Mouse (Mus musculus): ENCODE results near the gene Dnajc30. TPM values are rescaled to one million over a fixed set of nuclear protein-coding genes. Genes with fewer than 3 reads are reported as not detected.
"Not testable (repeated sequence)": the region's sequence is repeated elsewhere in the genome, so short reads cannot be mapped to it uniquely, and the experiment has no call there.

Dnajc30 gene
- total RNA-seq, 2 experiments from 2014 or later, result 39.1 to 43.1 TPM

DNA sequence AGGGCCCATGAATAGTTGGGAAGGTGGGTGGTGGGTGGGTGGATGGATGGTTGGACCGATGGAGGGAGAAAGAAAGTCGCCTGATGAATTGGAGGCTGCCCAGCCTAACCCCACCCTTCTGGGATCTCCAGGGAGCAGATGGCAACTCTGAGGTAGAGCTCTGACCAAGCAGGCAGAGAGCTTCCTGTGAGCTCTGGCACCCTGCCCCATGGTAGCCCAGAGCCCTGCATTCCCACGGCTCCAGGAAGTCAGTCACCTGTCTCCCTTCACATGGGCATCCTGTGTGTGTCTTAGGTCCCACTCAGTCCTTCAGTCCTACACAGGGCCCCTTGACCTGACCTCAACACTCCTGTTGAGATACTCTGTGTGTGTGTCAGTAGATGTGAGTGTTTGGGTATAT is 26.1 kb upstream of the Dnajc30 start:
- no peak overlapping the region for H3K27ac ChIP-seq
- TF ChIP-seq CTCF (conservative IDR thresholded peaks at IDR 0.05), result no peak
- no peak overlapping the region for H3K4me3 ChIP-seq
- DNase-seq (ENCODE audit: low spot score in 2 of 2), result no peak

- peak overlapping the region; percentile 67 for H3K27ac ChIP-seq
- DNase-seq (ENCODE audit: low spot score in 2 of 2), result no peak
- TF ChIP-seq CTCF (conservative IDR thresholded peaks at IDR 0.05), result no peak
- no peak overlapping the region for H3K4me3 ChIP-seq
Observed at GRCm38 (mm10) chr5:135039541-135039940, 24.5 kb upstream of the Dnajc30 start.

DNA sequence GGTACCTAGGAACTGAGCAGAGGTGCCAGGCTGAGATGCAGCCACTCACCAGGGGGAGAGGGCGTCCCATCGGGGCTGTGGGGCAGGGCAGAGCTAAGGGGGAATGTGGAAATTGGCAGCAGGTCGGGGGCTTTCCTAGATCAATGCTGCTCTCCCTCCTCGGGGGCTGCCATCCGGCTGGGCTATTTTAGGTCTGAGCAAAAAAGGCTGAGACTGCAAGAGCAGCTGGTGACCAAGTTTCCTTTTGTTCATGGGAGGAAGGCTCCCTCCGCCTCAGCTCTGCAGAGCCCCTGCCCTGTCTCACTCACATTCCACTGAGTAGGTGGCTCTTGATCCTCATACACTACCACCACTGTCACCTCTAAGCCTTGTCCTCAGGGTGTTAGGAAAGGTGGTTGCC is 23.9 kb upstream of the Dnajc30 start:
- Histone ChIP-seq H3K4me3 (no peak overlapping the region), H3K27ac (peak overlapping the region; percentile 67)
- TF ChIP-seq CTCF (conservative IDR thresholded peaks at IDR 0.05), result no peak
- no peak for DNase-seq (ENCODE audit: low spot score in 2 of 2)

- H3K27ac ChIP-seq, result peak overlapping the region; percentile 67; the same call in 1 of the 2 replicates
- no peak for TF ChIP-seq CTCF (conservative IDR thresholded peaks at IDR 0.05)
- no peak overlapping the region for H3K4me3 ChIP-seq
- no peak for DNase-seq (ENCODE audit: low spot score in 2 of 2)
Observed at GRCm38 (mm10) chr5:135040777-135041176, 23.2 kb upstream of the Dnajc30 start.

DNA sequence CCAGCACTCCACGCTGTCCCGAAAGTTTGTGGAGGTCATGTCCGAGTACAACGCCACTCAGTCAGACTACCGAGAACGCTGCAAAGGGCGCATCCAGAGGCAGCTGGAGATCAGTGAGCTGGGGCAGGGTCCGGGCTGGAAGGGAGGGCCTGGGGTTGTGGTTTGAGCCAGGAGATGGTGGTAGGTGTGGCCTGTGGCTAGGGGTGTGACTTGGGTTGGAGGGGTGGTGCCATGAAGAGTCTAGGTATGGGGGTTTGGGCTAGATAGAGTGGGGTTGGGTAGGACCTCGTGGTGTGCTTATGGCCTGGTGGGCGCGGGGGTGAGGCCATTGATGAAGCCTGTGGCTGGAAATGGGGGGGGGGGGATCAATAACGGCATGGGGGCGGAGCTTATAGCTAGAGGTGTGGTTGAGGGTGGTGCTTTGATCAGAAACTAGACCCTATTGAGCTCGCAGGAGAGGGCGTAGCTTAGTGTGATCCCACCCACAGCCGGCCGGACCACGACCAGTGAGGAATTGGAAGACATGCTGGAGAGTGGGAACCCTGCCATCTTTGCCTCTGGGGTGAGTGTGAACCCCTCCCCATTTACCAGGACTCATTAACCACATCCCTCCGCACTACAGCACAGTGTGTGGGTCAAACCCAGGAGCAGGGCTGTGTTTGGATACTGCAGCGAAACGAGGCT is 21.8 kb upstream of the Dnajc30 start:
- no peak for DNase-seq (ENCODE audit: low spot score in 2 of 2)
- Histone ChIP-seq H3K27ac (no peak overlapping the region), H3K4me3 (no peak overlapping the region)
- TF ChIP-seq CTCF (conservative IDR thresholded peaks at IDR 0.05), result no peak

DNA sequence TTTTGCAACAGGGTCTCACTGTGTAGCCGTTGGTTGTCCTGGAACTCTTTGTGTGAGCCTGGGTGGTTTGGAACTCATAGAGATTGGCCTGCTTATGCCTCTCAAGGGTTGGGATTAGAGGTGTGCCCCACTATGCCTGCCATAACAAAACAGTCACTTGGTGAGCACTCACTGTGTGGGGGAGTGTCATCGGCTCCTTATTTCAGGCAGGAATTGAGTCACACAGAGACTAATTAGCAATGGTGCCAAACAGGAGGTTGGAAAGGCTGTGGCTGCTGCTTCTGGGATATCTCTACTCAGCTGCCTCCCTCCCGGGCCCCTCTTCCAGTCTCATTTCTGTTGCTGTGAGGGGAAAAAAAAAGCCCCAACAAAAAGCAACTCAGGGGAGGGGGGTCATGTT is 19.4 kb upstream of the Dnajc30 start:
- Histone ChIP-seq H3K27ac (no peak overlapping the region), H3K4me3 (no peak overlapping the region)
- TF ChIP-seq CTCF (conservative IDR thresholded peaks at IDR 0.05), result no peak
- DNase-seq (ENCODE audit: low spot score in 2 of 2), result no peak

DNA sequence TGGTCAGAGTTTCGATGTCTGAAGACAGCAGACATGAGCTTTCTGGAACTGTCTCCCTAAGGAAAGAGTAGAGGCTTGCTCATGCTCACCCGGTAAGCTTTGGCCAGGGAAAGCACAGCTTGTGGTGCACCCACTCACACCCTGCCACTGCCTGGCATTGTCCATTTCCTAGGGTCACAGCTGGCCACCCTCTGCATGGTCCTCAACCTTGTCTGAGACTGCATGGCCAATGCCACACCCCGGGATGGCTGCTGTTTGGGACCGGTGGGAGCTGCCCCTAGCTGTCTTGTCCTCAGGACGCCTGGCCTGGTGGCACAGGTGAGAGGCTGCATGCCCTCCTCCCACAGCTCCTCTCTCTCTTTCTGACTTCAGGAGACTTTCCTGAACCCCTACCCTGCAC is 15.5 kb upstream of the Dnajc30 start:
- DNase-seq (ENCODE audit: low spot score in 2 of 2), result no peak
- Histone ChIP-seq H3K27ac (no peak overlapping the region), H3K4me3 (no peak overlapping the region)
- TF ChIP-seq CTCF (conservative IDR thresholded peaks at IDR 0.05), result no peak

- not testable (repeated sequence) for H3K4me3 ChIP-seq; H3K27ac ChIP-seq; DNase-seq (ENCODE audit: low spot score in 2 of 2)
Observed at GRCm38 (mm10) chr5:135049268-135049667, 14.7 kb upstream of the Dnajc30 start.

- no peak for TF ChIP-seq CTCF (conservative IDR thresholded peaks at IDR 0.05)
- DNase-seq (ENCODE audit: low spot score in 2 of 2), result no peak
- no peak overlapping the region for H3K27ac ChIP-seq
- H3K4me3 ChIP-seq, result no peak overlapping the region
Observed at GRCm38 (mm10) chr5:135053356-135053755, 10.6 kb upstream of the Dnajc30 start.

- no peak for TF ChIP-seq CTCF (conservative IDR thresholded peaks at IDR 0.05)
- Histone ChIP-seq H3K27ac (peak overlapping the region; percentile 88), H3K4me3 (peak overlapping the region; percentile 99)
- no peak for DNase-seq (ENCODE audit: low spot score in 2 of 2)
Observed at GRCm38 (mm10) chr5:135064382-135064766, 372 bp downstream of the Dnajc30 start.

GRCm38 (mm10) chr5:135064909-135065446 is 976 bp downstream of the Dnajc30 start, which contains the start of gene Bud23:
TSS of gene Bud23 (minus strand) at chr5:135064959.
- peak within 1 kb of the TSS; percentile 88 for H3K27ac ChIP-seq
- not testable (repeated sequence) for DNase-seq (ENCODE audit: low spot score in 2 of 2)
- H3K4me3 ChIP-seq, result peak within 1 kb of the TSS; percentile 99

DNA sequence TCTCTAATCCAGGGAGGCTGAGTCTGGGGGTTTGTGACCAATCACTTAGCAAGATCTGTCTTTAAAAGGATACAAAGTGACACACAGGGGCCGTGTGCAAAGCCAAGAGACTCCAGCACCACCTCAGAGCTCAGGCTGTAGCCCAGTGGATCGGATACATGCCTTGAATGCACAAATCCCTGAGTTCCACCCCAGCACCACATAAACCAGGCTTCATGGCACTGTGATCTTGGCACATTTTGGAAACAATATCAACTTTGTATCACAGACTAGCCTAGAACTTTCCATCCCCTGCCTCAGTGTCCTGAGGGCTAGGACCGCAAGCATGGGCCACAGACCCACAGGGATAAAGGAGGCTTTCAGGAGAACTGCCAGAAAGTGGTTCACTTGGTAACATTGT is 2.0 kb downstream of the Dnajc30 start:
- Histone ChIP-seq H3K4me3 (no peak overlapping the region), H3K27ac (no peak overlapping the region)
- TF ChIP-seq CTCF (conservative IDR thresholded peaks at IDR 0.05), result no peak
- DNase-seq (ENCODE audit: low spot score in 2 of 2), result no peak

DNA sequence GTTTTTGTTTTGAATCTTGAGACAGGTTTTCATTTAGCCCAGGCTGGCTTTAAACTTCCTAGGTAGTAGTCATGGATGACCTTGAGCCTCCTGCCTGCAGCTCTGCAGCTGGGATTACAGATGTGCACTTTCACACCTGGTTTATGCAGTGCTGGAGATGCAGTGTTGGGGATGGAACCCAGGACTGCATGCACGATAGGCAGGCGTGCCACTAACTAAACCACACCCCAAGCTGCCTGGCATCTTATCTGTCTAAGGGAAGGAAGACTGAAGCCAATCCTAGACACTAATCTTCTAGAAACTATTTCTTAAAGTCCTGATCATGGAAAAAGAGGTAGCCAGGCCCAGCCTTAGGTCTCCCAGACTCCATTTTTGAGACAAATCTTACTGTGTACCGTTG is 6.4 kb downstream of the Dnajc30 start:
- TF ChIP-seq CTCF (conservative IDR thresholded peaks at IDR 0.05), result no peak
- H3K4me3 ChIP-seq, result no peak overlapping the region
- H3K27ac ChIP-seq, result no peak overlapping the region
- no peak for DNase-seq (ENCODE audit: low spot score in 2 of 2)

DNA sequence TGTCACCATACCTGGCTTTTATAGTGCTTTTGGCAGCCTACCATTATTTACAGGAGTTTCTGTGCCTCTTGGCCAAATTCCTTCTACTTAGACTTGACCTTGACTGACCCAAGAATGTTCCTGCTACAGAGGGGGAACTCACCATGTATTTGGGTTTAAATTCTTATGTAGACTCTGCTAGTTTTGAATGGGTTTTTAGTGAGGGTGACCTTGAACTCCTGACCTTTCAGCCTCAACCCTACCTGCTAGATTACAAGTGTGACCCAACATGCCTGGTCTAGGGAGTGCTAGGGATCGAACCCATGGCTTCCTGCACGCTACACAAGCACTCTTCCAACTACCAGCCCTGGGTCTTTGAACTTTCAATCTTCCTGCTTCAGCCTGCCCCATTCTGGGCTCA is 8.1 kb downstream of the Dnajc30 start:
- H3K4me3 ChIP-seq, result no peak overlapping the region
- no peak for DNase-seq (ENCODE audit: low spot score in 2 of 2)
- no peak for TF ChIP-seq CTCF (conservative IDR thresholded peaks at IDR 0.05)
- no peak overlapping the region for H3K27ac ChIP-seq

Measured in layer of hippocampus, adult 2 months (tissue).